In the genomic region with DNA sequence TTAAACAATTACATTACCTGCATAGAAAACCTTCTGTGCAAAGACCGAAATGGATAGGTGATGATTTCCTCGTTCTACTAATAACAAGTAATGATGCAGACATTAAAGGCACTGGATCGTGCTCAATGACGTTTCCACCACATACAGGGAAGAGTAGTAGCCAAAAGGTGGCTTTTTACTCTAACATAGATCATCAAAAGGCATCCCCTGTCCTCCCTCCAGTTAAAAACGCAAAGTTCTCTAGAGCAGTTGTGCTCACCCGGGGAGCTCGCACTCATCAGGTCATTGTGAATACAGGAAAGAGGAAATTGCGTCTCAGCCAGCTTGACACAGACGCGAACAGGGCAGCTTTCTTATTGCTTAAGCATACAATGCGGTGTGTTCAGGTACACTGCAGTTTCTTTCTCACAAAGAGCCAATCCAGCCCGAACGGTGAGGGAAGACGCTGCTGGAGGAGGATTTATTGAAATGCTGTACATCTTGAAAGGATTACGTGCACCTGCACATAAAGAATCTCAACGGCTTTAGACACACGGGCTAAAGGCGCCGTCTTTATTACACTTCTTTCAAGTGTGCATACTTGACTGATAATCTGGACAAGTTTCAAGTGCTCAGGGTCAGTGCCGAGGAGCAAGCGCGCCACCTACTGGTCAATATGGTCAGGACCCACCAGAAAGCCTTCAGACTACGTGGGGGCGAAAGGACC, we compare ENCODE assay signal across 8 mouse cellular contexts.
A peak's percentile ranks its signal among the peaks of the same experiment; 100 is the strongest.
DNase-seq lines count a peak whose midpoint lies in the region; ATAC-seq and TF ChIP-seq lines count a peak whose summit lies in the region.

No protein-coding gene starts in this region.

- TF ChIP-seq POLR2A in brain, embryonic 14.5 days (IDR thresholded peaks at IDR 0.05; ENCODE audit: borderline replicate concordance, extremely low read depth, insufficient read depth, insufficient read length, poor library complexity, severe bottlenecking): no peak
- no peak for TF ChIP-seq POLR2A in myocyte (IDR thresholded peaks at IDR 0.05; ENCODE audit: insufficient read length, low read depth)

- no peaks in the 10 kb centered on the region for H3K27me3 ChIP-seq in heart, embryonic 10.5 days (ENCODE audit: insufficient read depth, poor library complexity, severe bottlenecking)
- no peaks in the 10 kb centered on the region for H3K27me3 ChIP-seq in kidney, embryonic 14.5 days (ENCODE audit: control insufficient read depth, insufficient read depth, low read length)
- H3K27me3 ChIP-seq in limb, embryonic 15.5 days: no peaks in the 10 kb centered on the region
- no peaks in the 10 kb centered on the region for H3K27me3 ChIP-seq in myocyte (ENCODE audit: control insufficient read depth, insufficient read depth, insufficient read length)
- no peaks in the 10 kb centered on the region for H3K27me3 ChIP-seq in stomach, embryonic 15.5 days (replicated peaks)

- H3K4me2 ChIP-seq in kidney, embryonic 14.5 days (replicated peaks; ENCODE audit: low read depth, low read length): peak overlapping the region; percentile 67
- peak overlapping the region; percentile 56 for H3K4me2 ChIP-seq in limb, embryonic 15.5 days
- H3K4me2 ChIP-seq in myocyte (ENCODE audit: low read depth): peak overlapping the region; percentile 81
- peak overlapping the region; percentile 73 for H3K4me2 ChIP-seq in stomach, embryonic 15.5 days

- H3K36me3 ChIP-seq in heart, embryonic 10.5 days: no peaks in the 10 kb centered on the region
- H3K36me3 ChIP-seq in kidney, embryonic 14.5 days (ENCODE audit: control insufficient read depth, insufficient read depth, low read length): no peaks in the 10 kb centered on the region
- H3K36me3 ChIP-seq in limb, embryonic 15.5 days: no peaks in the 10 kb centered on the region
- no peaks in the 10 kb centered on the region for H3K36me3 ChIP-seq in myocyte (ENCODE audit: control insufficient read depth, insufficient read depth)
- H3K36me3 ChIP-seq in stomach, embryonic 15.5 days: no peaks in the 10 kb centered on the region

- peak; percentile 70 for ATAC-seq in erythroblast, adult 5-6 weeks (replicated peaks; ENCODE audit: low FRiP score, poor library complexity, severe bottlenecking)
- ATAC-seq in kidney, embryonic 14.5 days (ENCODE audit: low FRiP score, low TSS enrichment): peak; percentile 92
- ATAC-seq in limb, embryonic 15.5 days (ENCODE audit: insufficient number of reproducible peaks, low FRiP score, low TSS enrichment, low read depth): peak; percentile 76; the same call in 1 of the 2 replicates
- ATAC-seq in stomach, embryonic 15.5 days (ENCODE audit: insufficient read depth, low FRiP score, low read depth): peak; percentile 81

- no peaks in the 10 kb centered on the region for H3K9me3 ChIP-seq in heart, embryonic 10.5 days
- H3K9me3 ChIP-seq in kidney, embryonic 14.5 days (ENCODE audit: control insufficient read depth, low read length): no peaks in the 10 kb centered on the region
- no peaks in the 10 kb centered on the region for H3K9me3 ChIP-seq in limb, embryonic 15.5 days
- no peaks in the 10 kb centered on the region for H3K9me3 ChIP-seq in stomach, embryonic 15.5 days

- peak; percentile 30 to 36 for DNase-seq in B cell, adult 2 months
- DNase-seq in brain, embryonic 14.5 days (ENCODE audit: low read depth): peak; percentile 95
- peak; percentile 89 for DNase-seq in heart, embryonic 10.5 days (ENCODE audit: low spot score)

- peak; percentile 98 for TF ChIP-seq CTCF in brain, embryonic 14.5 days (IDR thresholded peaks at IDR 0.05; ENCODE audit: borderline replicate concordance, extremely low read depth, insufficient read depth, insufficient read length)

- 19% methylated on average over 24 of the region's 24 CpGs for WGBS in heart, embryonic 10.5 days
- 9% methylated on average over 24 of the region's 24 CpGs for WGBS in kidney, embryonic 14.5 days
- WGBS in limb, embryonic 15.5 days: 7% methylated on average over 24 of the region's 24 CpGs
- WGBS in stomach, embryonic 15.5 days: 9% methylated on average over 24 of the region's 24 CpGs

- peak overlapping the region; percentile 53 for H3K4me3 ChIP-seq in heart, embryonic 10.5 days
- peak overlapping the region; percentile 42 for H3K4me3 ChIP-seq in kidney, embryonic 14.5 days (ENCODE audit: low read length)
- H3K4me3 ChIP-seq in limb, embryonic 15.5 days: peak overlapping the region; percentile 44
- peak overlapping the region; percentile 8 for H3K4me3 ChIP-seq in myocyte
- H3K4me3 ChIP-seq in stomach, embryonic 15.5 days (replicated peaks): peak overlapping the region; percentile 44

- H3K79me2 ChIP-seq in myocyte (ENCODE audit: control insufficient read depth, insufficient read depth): no peaks in the 10 kb centered on the region

- peak overlapping the region; percentile 48; the same call in 1 of the 2 replicates for H3K9ac ChIP-seq in kidney, embryonic 14.5 days (ENCODE audit: low read depth, low read length)
- peak overlapping the region; percentile 21; the same call in 1 of the 2 replicates for H3K9ac ChIP-seq in limb, embryonic 15.5 days
- no peak overlapping the region for H3K9ac ChIP-seq in stomach, embryonic 15.5 days

- H3K27ac ChIP-seq in heart, embryonic 10.5 days: peak overlapping the region; percentile 62; the same call in 1 of the 2 replicates
- no peak overlapping the region for H3K27ac ChIP-seq in kidney, embryonic 14.5 days (ENCODE audit: low read depth, low read length)
- peak overlapping the region; percentile 39 for H3K27ac ChIP-seq in limb, embryonic 15.5 days
- no peak overlapping the region for H3K27ac ChIP-seq in stomach, embryonic 15.5 days

- H3K4me1 ChIP-seq in heart, embryonic 10.5 days: peaks cover 3% of the 10 kb centered on the region; the same call in 1 of the 2 replicates
- H3K4me1 ChIP-seq in kidney, embryonic 14.5 days (ENCODE audit: control insufficient read depth, insufficient read depth, low read length): no peaks in the 10 kb centered on the region
- H3K4me1 ChIP-seq in limb, embryonic 15.5 days: peaks cover 3% of the 10 kb centered on the region; the same call in 1 of the 2 replicates
- H3K4me1 ChIP-seq in stomach, embryonic 15.5 days: no peaks in the 10 kb centered on the region

- H3ac ChIP-seq in myocyte (ENCODE audit: control insufficient read depth, insufficient read length): no peak overlapping the region

TF ChIP-seq in myocyte, 11 proteins besides CTCF, POLR2A, EP300 and RAD21:
- TF ChIP-seq SRF (IDR thresholded peaks at IDR 0.05; ENCODE audit: control insufficient read depth, insufficient read length, low read depth): no peak
- TF ChIP-seq MAX (IDR thresholded peaks at IDR 0.05; ENCODE audit: low read depth): no peak
- no peak for TF ChIP-seq REST (IDR thresholded peaks at IDR 0.05; ENCODE audit: insufficient read depth, insufficient read length)
- TF ChIP-seq USF1 (IDR thresholded peaks at IDR 0.05; ENCODE audit: low read depth): no peak
- no peak for TF ChIP-seq CEBPB (IDR thresholded peaks at IDR 0.05; ENCODE audit: insufficient read depth, poor library complexity, severe bottlenecking)
- TF ChIP-seq MYOD1 (IDR thresholded peaks at IDR 0.05; ENCODE audit: control insufficient read depth in 1 of 3, insufficient read length in 2 of 3, low read depth in 2 of 3): no peak

Comparison
In these comparisons a context has a peak if more than half of its experiments do, and no peak if none do; other contexts are left out.
1. DNase-seq: peak in every context shown above with its lines; median percentile 95 in brain, embryonic 14.5 days; 89 in heart, embryonic 10.5 days; 33 in B cell, adult 2 months.
2. H3K27ac ChIP-seq: peak in heart, embryonic 10.5 days (single experiment) and limb, embryonic 15.5 days (single experiment); none in kidney, embryonic 14.5 days (single experiment) and stomach, embryonic 15.5 days (single experiment).
3. Peak in every context shown above with its lines, with median percentiles within 50 percentile points of each other: ATAC-seq, H3K4me3 ChIP-seq and H3K4me2 ChIP-seq.